Mouse (Mus musculus) spleen, postnatal 36 days (tissue): ENCODE data around the gene Eif4a3.
"Not testable (repeated sequence)": the region's sequence is repeated elsewhere in the genome, so short reads cannot be mapped to it uniquely, and the experiment has no call there.

Source experiments
- DNase-seq, 2 experiments: peaks; one replicate each; pipeline ENCODE4 v3.0.0; 2022; ENCODE audit warnings: low spot score in 2 of 2, mixed read lengths in 1 of 2

Gene Eif4a3

DNA sequence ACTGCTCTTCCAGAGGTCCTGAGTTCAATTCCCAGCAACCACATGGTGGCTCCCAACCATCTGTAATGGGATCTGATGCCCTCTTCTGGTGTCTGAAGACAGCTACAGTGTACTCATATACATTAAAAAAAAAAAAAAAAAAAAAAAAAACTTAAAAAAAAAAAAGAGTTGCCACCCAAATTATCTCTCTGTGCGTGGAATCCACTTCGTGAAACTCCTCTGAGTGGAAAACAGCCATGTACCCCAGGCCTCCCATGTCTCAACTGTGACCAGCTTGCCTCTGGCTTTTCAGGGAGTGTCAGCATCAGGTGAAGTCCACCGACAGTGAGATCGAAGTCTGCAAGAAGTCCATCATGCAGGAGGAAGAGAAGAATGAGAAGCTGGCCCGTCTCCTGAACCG lies 54.3 kb downstream of the Eif4a3 start:
- not testable (repeated sequence) for DNase-seq

DNA sequence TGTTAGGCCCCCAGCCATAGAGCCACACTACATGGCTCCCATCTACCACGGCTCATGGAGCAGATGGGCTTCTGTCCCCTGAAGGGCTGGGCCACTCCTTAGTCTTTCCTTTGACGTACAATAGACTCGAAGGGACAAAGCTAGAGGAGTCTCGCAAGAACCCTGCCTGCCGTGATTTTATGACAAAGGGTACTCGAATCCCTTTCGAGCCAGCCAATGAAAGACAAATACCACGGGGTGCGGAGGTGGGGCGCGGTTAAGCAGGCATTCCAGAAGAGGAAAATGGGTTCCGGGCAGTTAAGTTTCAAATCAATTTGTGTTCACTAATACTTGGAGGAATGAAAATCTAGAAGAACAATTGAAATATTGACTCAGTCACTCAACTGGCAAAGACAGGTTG lies 60.4 kb downstream of the Eif4a3 start:
- no peak for DNase-seq
